ENCODE assay signal across 9 mouse cellular contexts in genomic region chr13:53475701-53476188, GRCm38 (mm10). TPM values are rescaled to one million over a fixed set of nuclear protein-coding genes. Genes with fewer than 3 reads are reported as not detected.
DNase-seq lines count a peak whose midpoint lies in the region; ATAC-seq lines count a peak whose summit lies in the region.
"Had no signal": no experiment of that assay in that cellular context is flagged by ENCODE, and none has a peak within 500 bp of the region (broad histone marks: within the 10 kb centered on the region; RNA-seq: fewer than 3 reads in every experiment).

No protein-coding gene starts in this region.

- H3K4me2 ChIP-seq in heart, embryonic 13.5 days: peak overlapping the region; percentile 92
- peak overlapping the region; percentile 89 for H3K4me2 ChIP-seq in midbrain, embryonic 13.5 days (replicated peaks)

- under 1% methylated on average over 37 of the region's 37 CpGs for WGBS in heart, embryonic 13.5 days
- under 1% methylated on average over 35 of the region's 37 CpGs for WGBS in midbrain, embryonic 13.5 days

- peak; percentile 95 for DNase-seq in ES-CJ7 (ENCODE audit: low read depth, low spot score)
- peak; percentile 43 for DNase-seq in adrenal gland, postnatal 10 days
- peak; percentile 53 for DNase-seq in kidney, postnatal 10 days
- DNase-seq in spleen, postnatal 4 days (ENCODE audit: low spot score in 2 of 2): no peak
- no peak for DNase-seq in thymus, postnatal 10 days (ENCODE audit: low spot score in 2 of 2)
- DNase-seq in thymus, postnatal 0 days (ENCODE audit: low spot score): no peak

- H3K27me3 ChIP-seq in heart, embryonic 13.5 days (replicated peaks): peaks cover 87% of the 10 kb centered on the region
- H3K27me3 ChIP-seq in midbrain, embryonic 13.5 days: peaks cover 97% of the 10 kb centered on the region

- H3K4me3 ChIP-seq in heart, embryonic 13.5 days: peak overlapping the region; percentile 63
- peak overlapping the region; percentile 50 for H3K4me3 ChIP-seq in midbrain, embryonic 13.5 days (replicated peaks)
- H3K4me3 ChIP-seq: myocyte had no signal

- peaks cover 28% of the 10 kb centered on the region for H3K4me1 ChIP-seq in heart, embryonic 13.5 days
- H3K4me1 ChIP-seq in midbrain, embryonic 13.5 days (replicated peaks): peaks cover 25% of the 10 kb centered on the region

- H3K27ac ChIP-seq in heart, embryonic 13.5 days (replicated peaks): peak overlapping the region; percentile 39
- no peak overlapping the region for H3K27ac ChIP-seq in midbrain, embryonic 13.5 days

- H3K9ac ChIP-seq in heart, embryonic 13.5 days: peak overlapping the region; percentile 80
- peak overlapping the region; percentile 67 for H3K9ac ChIP-seq in midbrain, embryonic 13.5 days (replicated peaks)

- H3K9me3 ChIP-seq in heart, embryonic 13.5 days: no peaks in the 10 kb centered on the region
- H3K9me3 ChIP-seq in midbrain, embryonic 13.5 days: no peaks in the 10 kb centered on the region

- no peaks in the 10 kb centered on the region for H3K36me3 ChIP-seq in heart, embryonic 13.5 days
- no peaks in the 10 kb centered on the region for H3K36me3 ChIP-seq in midbrain, embryonic 13.5 days

- ATAC-seq in heart, embryonic 13.5 days (ENCODE audit: extremely low read depth, insufficient number of reproducible peaks, low FRiP score, low TSS enrichment): no peak; the same call in 1 of the 2 replicates
- peak; percentile 84 for ATAC-seq in midbrain, embryonic 13.5 days

RNA-seq across cellular contexts. Expression of gene Msx2, which starts 2.9 kb away (rescaled TPM):
- under 1 TPM in 1 of 2 experiments, not detected in 1; 0.15 TPM for total RNA-seq in adrenal gland, postnatal 10 days (2021)
- 3.6 and 4.4 TPM in 2 replicates for polyA plus RNA-seq in heart, embryonic 13.5 days (2015; fragmentation: Nextera tagmentation; extraction: Ambion mirVana)
- 1.6 TPM in 2 replicates for polyA plus RNA-seq in midbrain, embryonic 13.5 days (2015; fragmentation: Nextera tagmentation; extraction: Ambion mirVana)
- polyA plus RNA-seq in thymus, postnatal 0 days (2015; fragmentation: Nextera tagmentation; extraction: Ambion mirVana): 0.07 TPM in 1 of 2 replicates, not detected in the other

Comparison
In these comparisons a context has a peak if more than half of its experiments do, and no peak if none do; other contexts are left out.
1. DNase-seq: peak in ES-CJ7 (single experiment), adrenal gland, postnatal 10 days (single experiment) and kidney, postnatal 10 days (single experiment); none in spleen, postnatal 4 days (0 of 2), thymus, postnatal 10 days (0 of 2) and thymus, postnatal 0 days (single experiment).